Mouse (Mus musculus) adrenal gland, adult (tissue): ENCODE data around the gene Gm43720.

Source experiments
- DNase-seq, 2 experiments: peaks; one replicate each; pipeline ENCODE4 v3.0.0; 2022 to 2023; ENCODE audit warnings: low spot score in 1 of 2; ENCODE audit not compliant: inconsistent age in 2 of 2

The Gm43720 gene

DNA sequence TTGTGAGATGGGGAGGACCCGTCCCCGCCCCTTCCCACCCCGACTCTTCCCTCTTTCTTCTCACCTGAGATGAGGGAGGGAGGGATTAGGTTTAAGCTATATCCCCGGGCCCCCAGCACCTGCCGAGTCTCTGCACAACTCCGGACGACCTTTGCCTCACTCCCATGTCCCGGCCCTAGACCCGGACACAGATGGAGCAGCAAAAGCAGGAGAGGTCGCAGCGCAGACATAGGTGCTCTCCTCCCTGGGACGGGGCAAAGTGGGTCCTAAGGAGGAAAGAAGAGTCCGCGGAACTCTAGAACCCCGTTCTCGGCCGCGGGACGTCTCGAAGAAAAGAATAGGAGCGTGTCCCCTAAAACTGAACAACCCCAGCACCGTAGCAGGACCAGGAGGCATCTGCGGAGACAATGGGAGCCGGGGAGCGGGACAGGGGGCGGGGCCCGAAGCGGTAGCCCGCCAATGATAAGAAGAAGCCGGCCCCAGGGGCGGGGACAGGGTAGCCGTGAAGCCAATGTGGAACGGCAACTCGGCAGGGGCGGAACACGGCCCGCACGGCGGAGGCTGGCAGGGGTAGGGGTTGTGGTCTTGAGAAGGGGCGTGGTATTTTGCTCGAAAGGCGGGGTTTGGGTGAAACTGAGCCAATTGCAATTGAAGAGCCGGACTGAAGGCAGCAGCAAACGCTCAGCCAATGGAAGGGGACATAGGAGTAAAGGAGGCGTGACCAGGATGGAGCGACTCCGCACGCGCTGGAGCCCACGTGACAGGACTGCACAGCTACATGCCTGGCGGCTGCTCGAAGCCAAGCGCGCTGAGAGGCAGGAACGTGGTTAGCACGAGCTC, at the start of gene Gm43720, which contains the start of the genes Gpc2 and Stag3:
TSS of gene Gm43720 (minus strand) at position 374 of the 840 bp plus-strand sequence.
TSS of gene Gpc2 (minus strand) at position 421 of the 840 bp plus-strand sequence.
TSS of gene Stag3 (plus strand) at position 656 of the 840 bp plus-strand sequence.
- peak; percentile 86 to 92 for DNase-seq

GRCm38 (mm10) chr5:138312795-138313194, 33.0 kb upstream of the Gm43720 start:
- no peak for DNase-seq

GRCm38 (mm10) chr5:138299613-138300012, 19.9 kb upstream of the Gm43720 start:
- DNase-seq = no peak

GRCm38 (mm10) chr5:138294158-138294557, 14.4 kb upstream of the Gm43720 start:
- DNase-seq = no peak

GRCm38 (mm10) chr5:138291638-138292037, 11.9 kb upstream of the Gm43720 start:
- no peak for DNase-seq

GRCm38 (mm10) chr5:138287861-138288260, 8.1 kb upstream of the Gm43720 start:
- DNase-seq = no peak

DNA sequence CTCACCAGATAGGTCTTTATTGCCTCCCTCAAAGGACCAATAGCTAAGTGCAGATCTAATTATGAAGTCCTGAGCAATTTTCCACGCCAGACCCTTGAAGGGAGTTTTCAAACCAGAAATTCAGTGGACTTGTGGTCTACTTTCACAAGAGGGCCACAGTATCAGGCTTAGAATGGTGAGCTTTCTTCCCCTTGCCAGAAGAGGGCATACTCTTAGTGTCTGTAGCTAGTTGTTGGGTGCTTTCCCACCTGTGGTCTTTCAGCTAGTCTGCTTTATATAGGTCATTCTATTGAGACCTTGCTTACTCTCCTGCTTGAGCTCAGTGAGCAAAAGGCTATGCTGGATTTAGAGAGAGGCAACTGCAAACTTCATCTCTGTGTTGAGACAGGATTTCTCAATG, 3.8 kb upstream of the Gm43720 start:
- no peak for DNase-seq

DNA sequence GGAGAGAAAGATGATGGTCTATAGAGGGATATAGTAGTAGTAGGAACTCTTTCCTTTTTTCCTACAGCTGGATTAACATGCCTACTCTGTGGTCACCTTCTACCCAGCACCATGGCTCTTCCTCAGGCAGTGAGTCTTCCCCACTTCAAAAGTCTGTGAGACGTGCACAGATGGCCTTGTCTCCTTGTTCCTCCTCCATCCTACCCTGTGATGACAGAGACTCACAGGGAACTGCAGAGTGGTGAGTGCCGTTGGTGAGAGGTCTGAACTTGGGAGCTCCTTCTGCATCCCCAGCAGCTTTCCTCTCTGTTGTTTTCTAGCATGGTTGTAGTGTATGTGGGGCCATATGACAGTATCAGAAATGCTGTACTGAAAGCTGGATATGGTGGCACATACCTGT, 2.0 kb upstream of the Gm43720 start:
- DNase-seq = no peak

- peak in 1 of 2 experiments; percentile 16 for DNase-seq
Observed at GRCm38 (mm10) chr5:138280829-138281228, 1.1 kb upstream of the Gm43720 start.

DNA sequence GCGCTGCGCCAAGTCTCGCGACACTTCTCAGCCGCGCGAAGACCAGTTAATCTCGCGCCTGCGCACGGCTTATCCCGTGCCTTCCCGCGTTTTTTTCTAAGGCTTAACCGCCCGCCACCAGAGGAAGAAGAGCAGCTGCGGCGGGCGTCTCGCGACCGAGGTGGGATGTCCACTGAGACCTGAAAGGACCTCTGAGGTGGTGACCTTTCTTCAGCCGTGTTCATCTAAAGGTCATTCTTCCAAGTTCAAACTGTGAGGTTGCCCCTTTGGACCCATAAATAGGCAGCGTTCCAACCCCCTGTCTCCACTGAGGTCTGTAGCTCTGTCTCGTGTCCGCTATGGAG, 639 bp upstream of the Gm43720 start:
- no peak for DNase-seq

DNA sequence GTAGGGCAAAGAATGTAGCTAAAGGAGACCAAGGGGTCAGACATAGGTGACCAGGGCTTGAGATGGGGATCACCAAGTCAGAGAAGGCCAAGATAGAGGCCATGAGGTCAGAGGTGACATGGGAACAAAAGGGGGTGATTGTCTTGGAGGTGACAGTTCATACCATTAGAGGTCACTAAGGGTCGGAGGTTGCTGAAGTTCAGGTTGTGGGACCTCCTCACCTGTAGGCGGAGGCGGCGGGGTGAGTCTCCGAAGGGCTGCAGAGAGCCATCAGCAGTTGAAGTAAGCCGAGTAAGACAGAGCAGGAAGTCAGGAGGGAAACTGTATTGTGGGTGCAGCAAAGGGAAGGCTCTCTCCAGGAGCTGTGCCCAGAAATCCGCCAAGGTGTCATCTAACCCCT, 1.8 kb downstream of the Gm43720 start:
- DNase-seq = no peak

- peak in 1 of 2 experiments; percentile 33 for DNase-seq
Observed at GRCm38 (mm10) chr5:138275216-138276050, 4.3 kb downstream of the Gm43720 start.

- DNase-seq = no peak
Observed at GRCm38 (mm10) chr5:138274186-138274585, 5.6 kb downstream of the Gm43720 start.

- DNase-seq = peak in 1 of 2 experiments; percentile 26
Observed at GRCm38 (mm10) chr5:138272409-138272923, 7.3 kb downstream of the Gm43720 start, which contains the start of gene Gal3st4. TSS of gene Gal3st4 (minus strand) at chr5:138272840.

DNA sequence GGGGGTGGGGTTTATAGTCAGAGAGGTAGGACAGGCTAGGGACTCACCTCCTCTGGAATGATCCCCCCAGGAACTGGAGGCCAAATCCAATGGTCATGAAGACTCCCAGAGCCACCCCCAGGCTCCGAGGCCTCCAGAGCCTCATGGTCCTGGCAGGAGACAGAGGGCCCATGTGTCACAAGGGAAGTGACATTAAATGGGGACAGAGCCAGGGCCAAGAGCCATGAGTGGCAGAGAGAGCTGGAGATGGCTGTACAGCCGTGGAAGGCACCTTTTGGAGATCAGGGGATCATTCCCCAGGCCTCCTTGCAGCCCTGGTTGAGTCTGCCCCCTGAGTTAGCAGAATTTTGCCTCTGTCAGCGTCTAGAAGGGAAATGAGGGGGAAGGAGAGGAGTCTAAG, 8.5 kb downstream of the Gm43720 start:
- DNase-seq = peak in 1 of 2 experiments; percentile 26

DNA sequence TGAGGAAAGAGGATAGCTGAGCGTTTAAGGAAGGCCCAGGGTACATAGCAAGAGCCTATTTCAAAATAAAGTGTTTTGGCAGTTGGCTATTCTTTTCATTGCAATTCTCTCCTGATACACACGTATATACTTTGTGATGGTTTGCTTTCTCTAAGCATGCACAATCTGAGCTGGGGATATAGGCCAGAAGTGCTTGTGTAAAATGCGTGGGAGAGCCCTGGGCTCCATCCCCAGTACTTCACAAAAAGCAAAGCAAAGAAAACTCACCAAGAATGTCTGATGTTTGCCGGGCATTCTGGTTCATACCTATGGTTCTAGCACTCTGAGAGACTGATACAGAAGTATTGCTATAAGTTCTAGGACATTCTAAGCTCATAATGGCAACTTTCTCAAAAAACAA, 10.8 kb downstream of the Gm43720 start:
- DNase-seq = no peak

DNA sequence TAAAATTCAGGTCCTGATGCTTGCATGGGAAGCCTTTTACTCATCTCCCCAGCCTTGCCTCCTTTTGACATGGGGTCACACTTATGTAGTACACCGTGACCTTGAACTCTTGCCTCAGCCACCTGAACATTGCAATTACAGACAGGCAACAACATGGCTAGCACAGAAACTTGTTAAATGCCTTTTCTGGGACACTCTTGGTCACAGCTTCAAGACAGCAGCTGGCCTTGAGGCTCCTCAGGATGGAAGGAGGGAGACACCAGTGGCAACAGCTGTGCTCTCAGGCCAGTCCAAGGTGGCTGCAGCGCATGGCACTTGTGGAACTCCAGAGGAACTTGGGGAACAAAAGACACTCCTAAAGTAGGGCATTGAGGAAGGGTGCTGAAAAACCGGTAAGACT, 12.6 kb downstream of the Gm43720 start:
- peak in 1 of 2 experiments; percentile 14 for DNase-seq

- peak in 1 of 2 experiments; percentile 12 for DNase-seq
Observed at GRCm38 (mm10) chr5:138265712-138266111, 14.0 kb downstream of the Gm43720 start.

- no peak for DNase-seq
Observed at GRCm38 (mm10) chr5:138264207-138264578, 15.6 kb downstream of the Gm43720 start.

DNA sequence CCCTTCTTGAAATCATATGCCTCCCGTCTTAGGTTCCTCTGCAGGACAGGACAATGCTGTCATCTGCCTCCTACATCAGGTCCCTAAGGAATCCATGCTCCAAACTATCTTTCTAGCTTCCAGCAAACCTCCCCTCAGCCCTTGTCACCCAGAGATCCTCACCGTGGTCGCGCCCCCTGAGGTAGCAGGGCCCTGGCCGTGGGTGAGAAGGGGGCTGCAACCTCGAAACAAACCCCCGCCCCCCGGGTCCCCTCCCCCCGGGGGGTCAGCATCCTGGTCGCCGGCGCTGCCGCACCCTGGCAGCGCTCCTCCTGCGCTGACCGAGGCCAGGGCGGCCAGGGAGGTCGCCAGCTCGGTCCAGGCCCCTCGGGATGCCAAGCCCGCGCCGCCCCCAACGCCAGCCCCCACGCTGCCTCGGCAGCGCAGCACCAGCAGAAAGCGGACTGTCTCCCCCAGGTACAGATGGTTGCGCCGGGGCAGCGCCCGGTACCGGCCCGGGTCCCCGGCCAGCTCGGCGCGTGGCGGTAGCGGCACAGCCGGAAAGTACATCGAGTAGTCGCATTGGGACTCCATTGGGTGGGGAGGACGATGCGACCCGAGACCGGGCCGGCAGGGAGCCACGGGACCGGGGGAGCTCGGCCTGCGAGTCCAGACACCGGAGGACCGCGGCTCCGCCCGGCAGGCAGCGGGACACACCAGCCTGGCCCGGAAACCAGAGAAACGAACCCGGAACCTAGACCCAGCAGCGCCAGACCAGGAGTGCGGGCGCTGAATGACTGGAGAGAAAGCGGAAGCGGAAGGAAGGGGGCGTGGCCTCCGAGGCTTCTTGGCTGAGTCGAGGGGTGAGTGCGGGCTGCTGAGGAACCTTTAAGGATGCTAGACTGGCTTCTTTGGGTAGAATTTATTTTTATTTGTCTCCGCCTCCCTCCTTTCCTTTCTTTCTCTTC, 16.2 kb downstream of the Gm43720 start, which contains the start of gene BC037034:
TSS of gene BC037034 (minus strand) at position 774 of the 947 bp plus-strand sequence.
- DNase-seq = peak; percentile 93 to 97
